Mouse (Mus musculus) embryonic facial prominence, embryonic 15.5 days (tissue): Measurements from ENCODE around the gene Timm29. TPM values are rescaled to one million over a fixed set of nuclear protein-coding genes. Genes with fewer than 3 reads are reported as not detected.

Source experiments
- ATAC-seq: fragments of 200-750 bp; cut with Nextera tagmentation; 2 replicates; pipeline ENCODE4 v1.8.0; 2017; ENCODE audit warnings: low read depth, moderate TSS enrichment; ENCODE audit not compliant: insufficient number of reproducible peaks, low FRiP score, low TSS enrichment
- H3K27ac ChIP-seq: fragments of 300-500 bp; sonication (generic); replicated peaks from 2 replicates; pipeline ENCODE4 v1.5.1; 2015; ENCODE audit warnings: mild to moderate bottlenecking, inconsistent platforms
- H3K27me3 ChIP-seq: fragments of 300-500 bp; sonication (generic); 2 replicates; pipeline ENCODE4 v1.6.1; 2015; ENCODE audit warnings: inconsistent platforms
- H3K36me3 ChIP-seq: fragments of 300-500 bp; sonication (generic); 2 replicates; pipeline ENCODE4 v1.6.1; 2015; ENCODE audit warnings: mild to moderate bottlenecking, inconsistent platforms
- H3K4me1 ChIP-seq: fragments of 300-500 bp; sonication (generic); 2 replicates; pipeline ENCODE4 v1.6.1; 2015; ENCODE audit warnings: inconsistent platforms
- H3K4me2 ChIP-seq: fragments of 300-500 bp; sonication (generic); replicated peaks from 2 replicates; pipeline ENCODE4 v1.6.1; 2015; ENCODE audit warnings: mild to moderate bottlenecking, inconsistent platforms
- H3K4me3 ChIP-seq: fragments of 300-500 bp; sonication (generic); replicated peaks from 2 replicates; pipeline ENCODE4 v1.5.1; 2015; ENCODE audit warnings: mild to moderate bottlenecking, inconsistent platforms
- H3K9ac ChIP-seq: fragments of 300-500 bp; sonication (generic); 2 replicates; pipeline ENCODE4 v1.6.1; 2015; ENCODE audit warnings: inconsistent platforms
- H3K9me3 ChIP-seq: fragments of 300-500 bp; sonication (generic); replicated peaks from 2 replicates; pipeline ENCODE4 v1.6.1; 2016; ENCODE audit warnings: inconsistent platforms
- WGBS: fragments of 180-500 bp; shearing (Covaris S2); methylation state at CpG from one replicate; pipeline ENCODE4 v1.1.7; 2015; 5-methylcytosine and 5-hydroxymethylcytosine counted together
- polyA plus RNA-seq: library from polyadenylated mRNA; unstranded; fragments of >200 nt; fragmentation: Nextera tagmentation; extraction: Ambion mirVana; gene quantifications from 2 replicates; pipeline ENCODE4 v1.2.1, GENCODE M21; 2015

Timm29 gene
- polyA plus RNA-seq, 1 experiment from 2014 or later: 34.6 TPM

DNA sequence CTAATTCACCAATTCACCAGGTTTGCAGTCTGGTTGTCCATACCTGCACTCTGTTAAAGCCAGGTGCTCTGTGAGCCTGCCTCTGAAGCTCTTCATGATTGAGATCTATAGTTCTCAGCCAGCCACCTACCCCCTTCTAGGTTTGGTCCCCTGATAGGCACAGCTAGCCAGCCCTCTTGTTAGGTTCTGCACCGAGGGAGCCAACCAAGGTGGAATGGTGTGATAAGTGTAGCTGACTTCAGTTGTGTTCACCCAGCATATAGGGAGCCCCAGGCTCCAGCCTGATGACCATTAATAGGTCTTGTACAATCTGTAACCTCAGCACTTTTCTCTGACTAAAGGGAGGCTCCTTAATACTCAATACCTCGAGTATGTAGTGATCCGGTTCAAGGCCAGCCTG is 7.7 kb downstream of the Timm29 start:
- Histone ChIP-seq H3K36me3 (peaks cover 11% of the 10 kb centered on the region), H3K4me1 (0 out of 2 replicates have a peak, but pooled peaks cover 3% of the 10 kb centered on the region), H3K27ac (no peak overlapping the region), H3K27me3 (no peaks in the 10 kb centered on the region), H3K4me2 (no peak overlapping the region), H3K4me3 (no peak overlapping the region), H3K9me3 (no peaks in the 10 kb centered on the region), H3K9ac (no peak overlapping the region)
- WGBS: 75% methylated on average over 3 of the region's 3 CpGs
- ATAC-seq: no peak

DNA sequence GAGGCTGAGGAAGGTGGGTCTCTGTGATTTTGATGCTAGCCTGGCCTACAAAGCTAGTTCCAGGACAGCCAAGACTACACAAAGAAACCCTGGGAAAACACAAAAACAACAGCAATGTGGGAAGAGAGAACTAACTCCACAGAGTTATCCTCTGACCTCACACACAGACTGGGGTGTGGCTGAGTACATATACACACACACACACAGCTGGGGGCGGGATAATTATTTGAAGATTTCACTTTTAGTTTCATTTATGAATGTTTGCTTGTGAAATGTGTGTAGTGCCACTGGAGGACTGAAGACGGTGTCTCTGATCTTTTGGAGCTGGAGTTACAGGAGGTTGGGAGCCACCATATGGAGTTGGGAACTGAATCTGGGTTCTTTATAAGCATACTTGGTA is 8.6 kb downstream of the Timm29 start:
- WGBS: 85% methylated on average over 2 of the region's 2 CpGs
- Histone ChIP-seq H3K4me1 (no peaks in the 10 kb centered on the region), H3K27ac (no peak overlapping the region), H3K4me2 (no peak overlapping the region), H3K9me3 (no peaks in the 10 kb centered on the region), H3K4me3 (no peak overlapping the region), H3K9ac (no peak overlapping the region), H3K27me3 (no peaks in the 10 kb centered on the region), H3K36me3 (peaks cover 2% of the 10 kb centered on the region)
- no peak for ATAC-seq

DNA sequence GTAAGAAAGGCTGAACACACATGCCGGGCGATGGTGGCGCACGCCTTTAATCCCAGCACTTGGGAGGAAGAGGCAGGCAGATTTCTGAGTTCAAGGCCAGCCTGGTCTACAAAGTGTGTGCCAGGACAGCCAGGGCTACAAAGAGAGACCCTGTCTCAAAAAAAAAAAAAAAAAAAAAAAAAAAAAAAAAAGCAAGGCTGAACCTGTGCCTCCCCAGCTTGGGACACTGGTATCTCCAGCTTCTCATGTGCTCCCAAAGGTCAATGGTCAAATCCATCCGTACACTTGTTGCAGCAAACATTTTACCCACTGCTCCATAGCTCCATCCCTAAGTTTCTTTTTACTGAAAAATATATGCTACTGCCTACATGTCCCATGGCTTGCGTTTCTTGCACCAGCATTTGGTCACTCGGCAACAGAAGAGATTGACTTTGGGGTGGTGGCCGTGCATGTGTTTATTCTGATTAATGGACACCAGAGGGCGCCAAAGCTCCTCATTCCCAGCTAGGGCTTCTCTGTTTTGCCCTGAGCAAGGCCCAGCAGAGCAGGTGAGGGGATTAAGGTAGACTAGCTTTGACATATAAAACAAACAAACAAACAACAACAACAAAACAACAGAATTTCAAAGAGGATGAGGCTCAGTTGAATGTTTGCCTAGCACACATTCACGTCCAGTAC is 9.3 kb downstream of the Timm29 start:
- Histone ChIP-seq H3K4me2 (no peak overlapping the region), H3K27me3 (no peaks in the 10 kb centered on the region), H3K4me3 (no peak overlapping the region), H3K9ac (no peak overlapping the region), H3K36me3 (no peaks in the 10 kb centered on the region), H3K27ac (no peak overlapping the region), H3K9me3 (no peaks in the 10 kb centered on the region), H3K4me1 (no peaks in the 10 kb centered on the region)
- WGBS: 48% methylated on average over 10 of the region's 10 CpGs
- ATAC-seq: no peak

GRCm38 (mm10) chr9:21604119-21604518 is 11.6 kb downstream of the Timm29 start:
- no peak for ATAC-seq
- H3K4me1 ChIP-seq: no peaks in the 10 kb centered on the region
- no peaks in the 10 kb centered on the region for H3K9me3 ChIP-seq
- H3K4me2 ChIP-seq: no peak overlapping the region
- H3K9ac ChIP-seq: no peak overlapping the region
- H3K36me3 ChIP-seq: no peaks in the 10 kb centered on the region
- no peak overlapping the region for H3K4me3 ChIP-seq
- H3K27me3 ChIP-seq: no peaks in the 10 kb centered on the region
- no peak overlapping the region for H3K27ac ChIP-seq
- 72% methylated on average over 5 of the region's 5 CpGs for WGBS

DNA sequence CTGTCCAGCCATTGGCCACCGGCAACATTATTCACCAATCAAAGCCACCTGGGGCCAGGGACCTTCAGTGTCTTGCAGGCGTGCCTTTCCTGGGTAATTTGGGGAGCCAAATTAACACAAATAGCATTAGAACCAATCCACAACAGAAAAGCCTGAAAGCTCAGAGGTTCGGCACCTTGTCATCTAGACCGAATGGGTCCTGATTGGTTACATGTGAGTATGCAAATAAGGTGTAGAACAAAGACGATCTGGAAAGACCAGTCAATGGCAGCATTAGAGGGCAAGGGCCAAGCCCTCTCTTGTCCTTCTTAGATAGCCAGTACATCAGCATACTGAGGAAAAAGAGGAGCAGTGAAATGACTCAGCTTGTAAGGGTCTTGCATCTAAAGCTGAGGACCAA is 13.3 kb downstream of the Timm29 start:
- no peak for ATAC-seq
- WGBS: 67% methylated on average over 5 of the region's 5 CpGs
- no peaks in the 10 kb centered on the region for H3K9me3 ChIP-seq

GRCm38 (mm10) chr9:21606648-21607047 is 14.1 kb downstream of the Timm29 start:
- H3K27ac ChIP-seq: no peak overlapping the region
- no peak for ATAC-seq
- 82% methylated on average over 1 of the region's 1 CpGs for WGBS

More for the DNA sequence above, 13.3 kb downstream of the Timm29 start:
- Histone ChIP-seq H3K36me3 (no peaks in the 10 kb centered on the region), H3K27ac (no peak overlapping the region), H3K4me3 (no peak overlapping the region), H3K4me2 (no peak overlapping the region), H3K4me1 (no peaks in the 10 kb centered on the region), H3K27me3 (no peaks in the 10 kb centered on the region), H3K9ac (no peak overlapping the region)

DNA sequence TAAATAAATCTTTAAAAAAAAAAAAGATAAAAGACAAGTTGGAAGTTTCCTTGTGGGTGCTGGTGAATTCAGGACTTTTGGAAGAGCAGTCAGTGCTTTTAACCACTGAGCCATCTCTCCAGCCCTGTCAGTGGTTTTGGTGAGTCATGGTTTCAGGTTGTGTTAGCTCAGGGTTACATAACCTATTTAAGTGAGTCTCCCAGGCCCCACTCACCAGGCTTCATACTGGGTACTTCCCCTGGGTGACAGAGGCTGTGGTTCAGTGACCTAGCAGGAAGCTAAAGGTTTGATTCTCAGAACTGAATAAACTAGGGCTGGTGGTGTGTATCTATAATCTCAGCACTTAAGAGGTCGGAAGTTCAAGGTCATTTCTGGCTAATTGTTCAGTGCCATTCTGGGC is 17.3 kb downstream of the Timm29 start:
- Histone ChIP-seq H3K36me3 (no peaks in the 10 kb centered on the region), H3K4me3 (no peak overlapping the region), H3K27me3 (no peaks in the 10 kb centered on the region), H3K9ac (no peak overlapping the region), H3K9me3 (no peaks in the 10 kb centered on the region), H3K27ac (no peak overlapping the region), H3K4me1 (no peaks in the 10 kb centered on the region), H3K4me2 (no peak overlapping the region)
- 78% methylated on average over 1 of the region's 1 CpGs for WGBS
- ATAC-seq: no peak

More at GRCm38 (mm10) chr9:21606648-21607047, 14.1 kb downstream of the Timm29 start:
- Histone ChIP-seq H3K9me3 (no peaks in the 10 kb centered on the region), H3K4me1 (no peaks in the 10 kb centered on the region), H3K4me2 (no peak overlapping the region), H3K36me3 (no peaks in the 10 kb centered on the region), H3K4me3 (no peak overlapping the region), H3K27me3 (no peaks in the 10 kb centered on the region), H3K9ac (no peak overlapping the region)

DNA sequence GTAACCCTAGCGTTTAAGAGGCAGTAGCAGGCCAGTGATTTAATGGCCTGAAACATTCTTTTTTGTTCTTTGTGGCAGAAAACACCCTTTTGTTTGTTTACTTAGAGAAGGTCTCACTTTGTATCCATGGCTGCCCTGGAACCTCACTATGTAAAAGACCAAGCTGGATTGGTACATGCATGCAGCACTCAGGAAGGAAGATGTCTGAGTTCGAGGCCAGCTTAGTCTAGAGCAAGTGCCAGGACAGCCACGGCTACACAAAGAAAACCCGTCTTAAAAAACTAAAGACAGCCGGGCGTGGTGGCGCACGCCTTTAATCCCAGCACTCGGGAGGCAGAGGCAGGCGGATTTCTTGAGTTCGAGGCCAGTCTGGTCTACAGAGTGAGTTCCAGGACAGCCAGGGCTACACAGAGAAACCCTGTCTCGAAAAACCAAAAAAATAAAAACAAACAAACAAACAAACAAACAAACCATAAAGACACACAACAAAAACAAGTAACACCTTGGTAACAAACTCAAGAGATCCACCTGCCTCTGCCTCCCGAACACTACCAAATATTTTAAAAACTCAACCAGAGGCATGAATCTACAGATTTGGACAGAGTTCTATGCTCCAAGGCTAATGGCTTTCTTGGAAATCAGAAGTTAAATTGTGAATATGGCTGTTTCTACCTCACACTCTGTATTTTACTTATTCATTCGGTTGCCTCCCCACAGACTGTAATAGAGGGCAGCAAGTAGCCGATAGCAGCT is 22.5 kb downstream of the Timm29 start:
- no peaks in the 10 kb centered on the region for H3K27me3 ChIP-seq
- 73% methylated on average over 15 of the region's 15 CpGs for WGBS
- H3K27ac ChIP-seq: peak overlapping the region; percentile 97
- peak overlapping the region; percentile 61 for H3K9ac ChIP-seq
- H3K36me3 ChIP-seq: no peaks in the 10 kb centered on the region
- peak overlapping the region; percentile 62 for H3K4me3 ChIP-seq
- no peak for ATAC-seq
- H3K9me3 ChIP-seq: no peaks in the 10 kb centered on the region
- peak overlapping the region; percentile 73 for H3K4me2 ChIP-seq
- peaks cover 17% of the 10 kb centered on the region for H3K4me1 ChIP-seq

GRCm38 (mm10) chr9:21615617-21616231 is 23.2 kb downstream of the Timm29 start, which contains the start of gene Smarca4:
TSS of gene Smarca4 (plus strand) at chr9:21616169.
- H3K9ac ChIP-seq: peak within 1 kb of the TSS; percentile 61
- peaks cover 17% of the 10 kb centered on the region for H3K4me1 ChIP-seq
- peak within 1 kb of the TSS; percentile 97 for H3K27ac ChIP-seq
- no peaks in the 10 kb centered on the region for H3K36me3 ChIP-seq
- under 1% methylated on average over 41 of the region's 45 CpGs for WGBS
- peak within 1 kb of the TSS; percentile 62 for H3K4me3 ChIP-seq
- H3K27me3 ChIP-seq: no peaks in the 10 kb centered on the region
- ATAC-seq: peak; percentile 98
- H3K4me2 ChIP-seq: peak within 1 kb of the TSS; percentile 73
- H3K9me3 ChIP-seq: no peaks in the 10 kb centered on the region

DNA sequence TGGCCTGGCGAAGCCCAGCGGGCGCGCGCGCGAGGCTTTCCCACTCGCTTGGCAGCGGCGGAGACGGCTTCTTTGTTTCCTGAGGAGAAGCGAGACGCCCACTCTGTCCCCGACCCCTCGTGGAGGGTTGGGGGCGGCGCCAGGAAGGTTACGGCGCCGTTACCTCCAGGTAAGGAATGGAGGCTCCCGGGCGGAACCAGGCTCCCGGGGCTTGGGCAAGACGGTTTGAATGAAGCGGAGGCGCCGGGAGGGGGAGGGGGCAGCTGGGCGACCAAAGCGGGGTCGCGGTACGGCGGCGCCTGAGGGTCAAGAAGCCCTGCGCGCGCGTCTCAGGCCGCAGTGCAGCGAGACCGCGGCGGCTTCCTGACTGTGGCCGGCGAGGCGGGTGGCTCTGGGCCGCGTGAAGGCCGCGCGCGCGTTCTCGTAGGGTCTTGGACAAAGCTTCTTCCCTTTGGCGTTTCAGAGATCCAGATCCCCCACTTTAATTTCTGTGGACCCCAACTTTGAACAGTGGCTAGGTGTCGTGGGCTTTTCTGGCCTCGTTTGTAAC is 23.8 kb downstream of the Timm29 start:
- under 1% methylated on average over 57 of the region's 57 CpGs for WGBS
- peak overlapping the region; percentile 52 for H3K9ac ChIP-seq
- H3K27ac ChIP-seq: peak overlapping the region; percentile 97
- H3K4me1 ChIP-seq: peaks cover 17% of the 10 kb centered on the region
- ATAC-seq: peak; percentile 84
- H3K9me3 ChIP-seq: no peaks in the 10 kb centered on the region
- peak overlapping the region; percentile 62 for H3K4me3 ChIP-seq
- no peaks in the 10 kb centered on the region for H3K36me3 ChIP-seq
- H3K4me2 ChIP-seq: peak overlapping the region; percentile 73
- H3K27me3 ChIP-seq: no peaks in the 10 kb centered on the region

DNA sequence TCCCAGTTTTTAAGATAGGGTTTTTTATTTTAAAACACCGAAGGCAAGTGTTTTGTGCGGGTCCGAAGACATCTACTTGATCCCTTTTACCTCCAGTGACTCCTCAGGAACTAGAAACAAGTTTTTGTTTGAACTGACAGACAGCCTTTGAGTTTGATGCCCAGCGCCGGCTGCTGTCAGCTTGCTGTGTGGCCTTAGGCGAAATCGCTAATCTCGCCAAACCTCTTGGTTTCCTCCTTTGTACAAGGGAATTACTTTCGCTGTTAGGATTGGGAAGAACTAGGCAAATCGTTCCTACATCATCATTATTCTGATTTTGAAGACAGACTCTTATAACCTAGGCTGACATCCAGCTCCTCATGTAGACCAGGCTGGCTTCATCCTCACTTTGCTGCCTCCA is 24.5 kb downstream of the Timm29 start:
- no peaks in the 10 kb centered on the region for H3K27me3 ChIP-seq
- peak overlapping the region; percentile 52 for H3K9ac ChIP-seq
- H3K36me3 ChIP-seq: no peaks in the 10 kb centered on the region
- peaks cover 17% of the 10 kb centered on the region for H3K4me1 ChIP-seq
- H3K9me3 ChIP-seq: no peaks in the 10 kb centered on the region
- peak overlapping the region; percentile 73 for H3K4me2 ChIP-seq
- under 1% methylated on average over 10 of the region's 10 CpGs for WGBS
- H3K27ac ChIP-seq: peak overlapping the region; percentile 97
- no peak for ATAC-seq
- H3K4me3 ChIP-seq: peak overlapping the region; percentile 62
